Mouse (Mus musculus) gonadal fat pad, adult 2 months (tissue): ENCODE data around the gene Zc3h7b. TPM values are rescaled to one million over a fixed set of nuclear protein-coding genes. Genes with fewer than 3 reads are reported as not detected.
A peak's percentile ranks its signal among the peaks of the same experiment; 100 is the strongest.

Source experiments
- DNase-seq: peaks from one replicate; pipeline ENCODE4 v3.0.0-alpha.2; 2012; ENCODE audit warnings: low read depth
- polyA plus RNA-seq: library from polyadenylated mRNA; depleted of rRNA; stranded (reverse); fragments of >200 nt; gene quantifications from 2 replicates; pipeline ENCODE4 v1.2.3, GENCODE M21; 2012

The Zc3h7b gene
- polyA plus RNA-seq, 1 experiment: 30.6 TPM

DNA sequence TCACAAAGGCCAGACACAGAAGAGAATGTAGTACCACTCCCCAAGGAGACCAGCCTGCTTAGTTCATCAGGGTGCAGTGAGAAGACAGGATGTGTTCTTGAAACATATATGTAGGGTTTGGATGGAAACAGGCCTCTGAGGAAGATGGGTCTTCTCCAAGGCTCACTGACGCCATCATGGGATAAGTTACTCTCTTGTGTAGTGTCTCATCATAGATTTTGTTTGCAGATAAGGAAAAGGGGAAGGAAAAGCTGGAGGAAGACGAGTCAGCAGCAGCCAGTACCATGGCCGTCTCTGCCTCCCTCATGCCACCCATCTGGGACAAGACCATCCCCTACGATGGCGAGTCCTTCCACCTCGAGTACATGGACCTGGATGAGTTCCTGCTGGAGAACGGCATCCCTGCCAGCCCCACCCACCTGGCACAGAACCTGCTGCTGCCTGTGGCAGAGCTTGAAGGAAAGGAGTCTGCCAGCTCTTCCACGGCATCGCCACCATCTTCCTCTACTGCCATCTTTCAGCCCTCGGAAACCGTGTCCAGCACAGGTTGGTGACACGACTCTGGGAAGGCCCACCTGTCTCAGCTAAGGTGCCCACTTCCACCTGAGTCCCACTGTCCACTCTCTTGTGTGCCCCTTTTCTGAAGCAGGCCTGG, 70.0 kb downstream of the Zc3h7b start:
- no peak for DNase-seq

DNA sequence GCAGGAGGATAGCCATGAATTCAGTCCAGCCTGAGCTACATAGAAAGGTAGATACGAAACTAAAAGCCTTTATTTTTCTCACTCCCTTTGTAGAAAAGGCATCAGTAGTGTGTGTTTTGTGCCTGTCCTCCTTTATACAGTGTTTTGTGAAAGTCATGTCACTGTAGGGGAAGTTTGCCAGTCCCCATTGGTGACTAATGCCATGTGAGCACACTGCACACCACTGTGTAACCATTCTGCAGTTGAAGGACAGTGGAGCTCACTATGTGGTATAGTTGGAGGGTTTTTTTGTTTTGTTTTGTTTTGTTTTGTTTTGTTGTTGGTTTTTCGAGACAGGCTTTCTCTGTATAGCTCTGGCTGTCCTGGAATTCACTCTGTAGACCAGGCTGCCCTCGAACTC, 73.5 kb downstream of the Zc3h7b start:
- DNase-seq: no peak

DNA sequence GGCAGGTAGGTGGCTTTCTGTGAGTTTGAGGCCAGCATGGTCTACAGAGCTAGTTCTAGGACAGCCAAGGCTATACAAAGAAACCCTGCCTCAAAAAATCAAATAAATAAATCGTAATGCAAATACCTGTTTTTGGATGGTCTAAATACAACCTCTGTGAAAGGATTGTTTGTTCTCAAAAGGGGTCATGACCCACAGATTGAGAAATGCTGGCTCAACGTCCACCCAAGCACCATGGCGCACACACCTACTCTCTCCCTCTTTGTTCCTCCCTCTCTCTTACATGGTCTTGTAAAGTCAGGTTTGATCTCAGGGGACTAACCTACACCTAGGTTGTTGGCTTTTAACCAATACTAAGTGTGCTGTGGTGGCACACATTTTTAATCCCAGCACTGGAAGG, 77.8 kb downstream of the Zc3h7b start:
- DNase-seq: no peak

DNA sequence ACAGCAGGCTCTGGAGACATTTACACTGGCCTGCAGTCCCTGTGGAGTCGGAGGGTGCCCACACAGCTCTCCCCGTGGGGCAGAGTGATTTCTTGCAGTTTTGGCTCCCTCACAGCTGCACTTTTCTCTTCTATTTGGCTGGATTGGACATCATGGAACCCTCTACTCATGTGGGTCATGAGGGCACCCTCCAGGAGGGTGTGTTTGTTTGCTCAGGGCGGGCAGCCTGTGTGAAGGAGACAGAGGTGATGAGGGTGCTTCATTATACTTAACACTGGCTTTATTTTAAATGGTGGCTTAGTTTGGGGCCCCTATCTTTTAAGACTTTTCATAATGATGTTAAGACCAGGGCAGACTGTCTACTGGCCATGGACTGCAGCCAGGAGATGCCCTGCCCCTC, 80.0 kb downstream of the Zc3h7b start:
- no peak for DNase-seq

DNA sequence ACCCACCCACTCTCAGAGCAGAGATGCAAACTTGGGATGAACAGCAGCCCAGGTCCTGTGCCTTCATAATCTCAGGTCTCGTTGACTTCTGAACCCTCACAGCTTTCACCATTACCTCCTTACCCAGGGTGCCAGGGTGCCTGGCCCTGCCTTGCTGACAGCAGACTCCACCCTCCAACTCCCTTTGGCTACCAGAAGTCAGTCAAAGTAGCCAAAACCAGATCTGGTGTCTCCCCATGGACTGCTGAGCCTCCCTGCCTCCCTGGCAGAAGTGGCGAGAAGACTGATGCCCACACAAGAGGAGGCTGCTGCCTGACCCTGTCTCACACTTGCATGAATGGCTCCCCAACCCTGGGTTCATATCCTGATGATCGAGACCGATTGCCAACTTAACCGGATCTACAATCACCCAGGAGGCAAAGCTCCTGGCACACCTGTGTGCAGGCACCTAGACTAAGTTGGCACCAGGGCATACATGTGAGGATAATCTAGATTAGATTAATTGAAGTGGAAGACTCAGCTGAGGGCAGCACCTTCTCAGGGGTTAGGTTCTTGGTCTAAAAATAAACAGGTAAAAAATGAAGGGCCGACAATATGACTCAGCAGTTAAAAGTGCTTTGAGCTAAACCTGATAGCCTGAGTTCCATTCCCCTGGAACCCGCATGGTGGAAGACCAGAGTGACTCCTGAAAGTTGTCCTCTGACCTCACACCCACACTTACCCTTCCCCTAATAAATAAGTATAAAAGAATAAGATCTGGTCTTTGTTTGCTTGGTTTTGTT, 83.8 kb downstream of the Zc3h7b start:
- no peak for DNase-seq

DNA sequence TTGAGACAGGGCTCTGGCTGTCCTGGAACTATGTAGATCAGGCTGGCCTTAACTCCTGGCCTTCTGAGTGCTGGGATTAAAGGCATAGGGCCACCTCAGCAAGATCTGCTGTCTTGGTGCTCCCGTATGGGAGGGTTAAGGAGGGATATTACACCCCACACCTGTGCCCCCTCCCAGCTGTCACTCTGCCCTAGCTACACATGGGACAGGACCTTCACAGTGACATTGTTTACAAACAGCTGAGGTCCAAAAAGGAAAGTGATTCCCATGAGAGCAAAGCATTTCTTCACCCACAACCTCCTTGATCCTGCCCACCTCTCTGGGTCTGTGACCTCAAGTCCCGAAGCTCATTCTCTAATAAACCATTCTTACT, 84.3 kb downstream of the Zc3h7b start:
- DNase-seq: no peak

DNA sequence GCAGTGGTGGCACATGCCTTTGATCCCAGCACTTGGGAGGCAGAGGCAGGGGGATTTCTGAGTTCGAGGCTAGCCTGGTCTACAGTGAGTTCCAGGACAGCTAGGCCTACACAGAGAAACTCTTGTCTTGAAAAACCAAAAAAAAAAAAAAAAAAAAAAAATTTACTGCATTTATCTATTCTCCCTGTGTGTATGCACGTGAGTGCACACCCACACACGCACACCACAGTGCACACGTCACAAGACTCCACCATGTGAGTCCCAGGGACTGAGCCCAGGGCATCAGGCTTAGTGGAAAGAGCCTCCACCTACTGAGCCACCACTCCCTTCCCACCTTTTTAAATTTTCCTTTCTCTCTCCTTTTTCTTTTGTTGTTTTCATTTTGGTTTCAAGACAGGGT, 85.7 kb downstream of the Zc3h7b start:
- DNase-seq: no peak

DNA sequence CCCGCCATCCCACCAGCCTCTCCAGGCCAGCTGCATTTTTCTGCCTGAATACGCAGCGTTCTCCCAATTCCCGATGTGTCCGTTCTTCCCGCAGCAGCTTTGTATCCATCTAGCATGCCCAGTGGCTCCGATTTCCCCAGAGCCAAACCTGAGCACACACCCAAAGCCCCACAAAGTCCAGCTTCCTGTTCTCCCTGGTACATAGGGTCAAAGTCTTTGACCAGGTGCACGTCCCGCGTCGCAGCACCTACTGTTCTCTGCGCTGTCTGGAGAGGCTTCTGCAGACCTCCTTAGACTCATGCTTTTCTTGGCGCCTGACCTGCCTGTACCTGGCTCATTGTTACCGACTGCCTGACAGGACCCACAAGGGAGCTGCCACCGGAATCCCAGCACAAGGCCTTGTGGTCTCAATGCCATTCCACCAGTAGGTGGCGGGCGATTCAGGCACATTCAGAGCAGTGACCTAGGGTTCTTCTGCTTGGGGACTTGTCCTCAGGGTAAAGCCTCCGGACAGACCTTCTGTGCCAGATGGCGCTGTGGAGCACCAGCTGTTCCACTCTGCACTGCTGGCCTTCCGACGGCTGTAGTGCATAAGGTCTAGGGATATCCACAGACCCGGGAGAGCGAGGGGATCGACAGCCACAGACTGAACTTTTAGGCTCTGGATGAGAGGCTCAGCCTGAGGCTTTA, 86.4 kb downstream of the Zc3h7b start:
- DNase-seq: no peak

DNA sequence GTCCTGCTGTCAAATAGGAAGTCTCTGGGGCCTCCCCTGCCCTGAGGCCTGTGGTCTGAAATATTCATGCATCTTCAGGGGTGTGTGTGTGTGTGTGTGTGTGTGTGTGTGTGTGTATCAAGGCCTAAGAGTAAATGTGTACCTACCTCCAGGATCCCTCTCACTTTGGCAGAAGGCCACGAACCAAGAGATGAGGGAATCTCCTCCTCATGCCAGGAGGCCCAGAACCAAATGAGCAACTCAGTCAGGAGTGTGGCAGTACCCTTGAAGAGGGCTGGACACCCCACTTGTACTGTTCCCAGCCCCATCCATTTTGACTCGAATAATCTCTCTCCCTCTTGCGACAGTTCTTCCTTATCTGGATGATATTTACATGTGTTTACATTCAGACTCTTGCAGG, 87.4 kb downstream of the Zc3h7b start:
- DNase-seq: no peak

DNA sequence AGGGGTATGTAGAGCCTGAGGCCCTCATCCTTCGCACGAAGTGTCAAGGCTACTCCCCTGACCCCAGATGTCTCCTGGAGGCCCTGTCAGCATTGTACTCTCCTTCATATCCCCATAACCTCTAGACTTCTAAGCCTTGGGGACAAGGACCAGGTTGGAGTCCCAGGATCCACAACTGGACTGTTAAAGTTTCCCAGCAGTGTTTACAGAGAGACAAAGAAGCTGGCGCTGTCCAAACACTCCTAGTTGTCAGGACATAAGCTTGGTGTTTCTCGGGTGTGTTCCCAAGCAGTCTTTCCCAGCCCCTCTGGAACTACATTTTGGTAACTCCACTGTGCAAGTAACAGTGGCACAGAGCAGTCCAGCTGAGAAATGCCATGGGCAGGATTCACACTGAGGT, 88.6 kb downstream of the Zc3h7b start:
- DNase-seq: no peak

DNA sequence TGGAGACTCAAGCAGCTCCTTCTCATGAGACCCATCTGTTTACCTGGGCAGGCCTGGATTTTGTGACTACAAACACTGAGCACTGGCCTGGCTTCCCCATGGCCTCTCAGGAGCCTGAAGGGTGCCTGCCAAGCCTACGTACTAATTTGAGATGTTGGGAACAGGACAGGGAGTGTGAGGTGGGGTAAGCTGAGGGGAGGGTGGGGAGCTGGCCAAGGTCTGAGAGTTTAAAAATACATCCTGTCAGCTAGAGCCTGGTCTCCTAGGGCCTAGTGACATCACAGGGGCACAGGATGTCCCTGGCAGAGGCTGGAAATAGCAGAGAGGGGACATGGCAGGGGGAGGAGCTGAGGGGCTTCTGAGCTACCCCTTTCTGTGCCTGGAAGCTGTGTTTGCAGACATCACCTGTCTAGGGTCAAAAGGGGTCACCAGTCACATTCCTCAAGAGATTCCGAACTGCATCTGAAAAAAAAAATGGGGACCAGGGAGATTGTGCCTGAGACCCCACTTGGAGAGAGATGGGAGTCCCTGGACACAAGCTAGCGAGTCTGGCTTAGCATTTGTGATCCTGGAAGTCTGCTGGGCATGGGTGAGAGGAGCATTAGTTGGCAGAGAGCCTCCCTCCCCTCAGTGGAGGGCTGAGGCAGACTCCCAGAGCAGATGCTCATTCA, 89.4 kb downstream of the Zc3h7b start:
- no peak for DNase-seq

DNA sequence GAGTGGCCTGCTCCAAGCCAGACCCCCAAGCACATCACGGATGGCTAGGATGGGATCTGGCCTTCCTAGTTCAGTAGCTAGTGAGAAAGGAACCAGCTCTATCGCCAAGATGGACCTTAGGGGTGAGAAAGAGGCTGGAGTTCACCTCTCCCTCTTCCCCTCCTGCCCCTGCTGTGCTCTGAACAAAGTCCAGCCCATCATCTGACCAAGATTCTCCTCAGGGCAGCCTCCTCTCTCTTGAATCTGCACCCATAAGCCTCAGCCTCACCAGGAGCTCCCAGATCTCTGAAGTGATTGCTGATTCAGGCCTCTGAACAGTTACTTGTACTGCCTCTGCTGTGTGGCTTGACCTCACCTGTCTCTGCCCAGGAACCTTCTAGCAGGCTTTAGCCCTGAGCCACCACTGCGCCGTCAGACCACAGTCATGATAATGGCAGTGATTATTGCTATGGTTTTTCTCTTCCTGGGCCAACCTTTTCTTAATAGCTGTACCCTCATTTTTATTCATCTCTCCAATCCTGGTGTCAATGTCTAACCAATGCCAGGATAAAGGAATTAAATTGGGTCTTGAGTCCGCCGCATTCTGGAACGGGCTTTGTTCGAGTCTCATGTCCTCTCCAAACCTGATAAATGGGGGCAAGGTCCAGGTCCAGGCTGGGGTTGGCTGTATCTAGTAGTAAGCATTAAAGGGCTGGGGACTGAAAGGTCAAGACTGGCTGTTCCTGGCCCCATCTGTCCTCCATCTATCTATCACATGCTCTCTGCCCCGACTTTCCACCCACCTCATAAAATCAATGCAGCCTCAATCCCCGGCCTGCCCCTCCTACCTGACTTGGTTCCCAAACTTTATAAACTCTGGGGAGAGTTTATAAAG, 90.4 kb downstream of the Zc3h7b start:
- DNase-seq: no peak

DNA sequence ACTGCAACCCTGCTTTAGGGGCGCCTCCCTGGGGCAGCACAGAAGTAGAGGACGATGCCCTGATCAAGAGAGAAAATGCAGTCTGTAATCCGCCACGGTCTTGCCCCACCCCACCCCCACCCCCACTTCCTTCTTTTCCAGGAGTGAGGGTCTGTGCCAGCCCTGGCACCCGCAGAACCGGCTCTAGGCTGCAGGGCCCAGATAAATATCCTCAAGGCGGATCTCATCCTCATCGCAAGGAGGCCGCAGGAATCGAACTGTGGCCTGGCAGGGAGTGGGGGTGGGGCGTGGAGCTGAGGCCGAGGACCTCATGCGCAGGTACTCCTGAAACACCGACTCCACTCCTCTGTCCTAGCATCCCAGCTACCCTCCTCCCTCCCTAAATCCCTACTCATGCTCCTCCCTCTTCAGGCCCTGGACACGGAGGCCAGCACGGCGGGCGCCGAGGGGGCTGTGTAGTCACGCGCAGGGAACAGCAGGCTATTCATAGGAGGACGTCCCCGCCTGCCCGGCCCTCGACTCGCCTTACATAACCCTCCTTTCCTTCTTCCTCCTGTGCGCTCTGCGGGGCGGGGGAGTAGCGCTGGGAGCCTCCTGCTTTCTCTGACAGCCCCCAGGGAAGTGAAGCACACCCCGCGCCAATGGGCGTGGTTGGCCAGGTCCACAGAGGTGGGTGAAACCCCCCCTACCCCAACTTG, 91.4 kb downstream of the Zc3h7b start:
- DNase-seq: no peak

DNA sequence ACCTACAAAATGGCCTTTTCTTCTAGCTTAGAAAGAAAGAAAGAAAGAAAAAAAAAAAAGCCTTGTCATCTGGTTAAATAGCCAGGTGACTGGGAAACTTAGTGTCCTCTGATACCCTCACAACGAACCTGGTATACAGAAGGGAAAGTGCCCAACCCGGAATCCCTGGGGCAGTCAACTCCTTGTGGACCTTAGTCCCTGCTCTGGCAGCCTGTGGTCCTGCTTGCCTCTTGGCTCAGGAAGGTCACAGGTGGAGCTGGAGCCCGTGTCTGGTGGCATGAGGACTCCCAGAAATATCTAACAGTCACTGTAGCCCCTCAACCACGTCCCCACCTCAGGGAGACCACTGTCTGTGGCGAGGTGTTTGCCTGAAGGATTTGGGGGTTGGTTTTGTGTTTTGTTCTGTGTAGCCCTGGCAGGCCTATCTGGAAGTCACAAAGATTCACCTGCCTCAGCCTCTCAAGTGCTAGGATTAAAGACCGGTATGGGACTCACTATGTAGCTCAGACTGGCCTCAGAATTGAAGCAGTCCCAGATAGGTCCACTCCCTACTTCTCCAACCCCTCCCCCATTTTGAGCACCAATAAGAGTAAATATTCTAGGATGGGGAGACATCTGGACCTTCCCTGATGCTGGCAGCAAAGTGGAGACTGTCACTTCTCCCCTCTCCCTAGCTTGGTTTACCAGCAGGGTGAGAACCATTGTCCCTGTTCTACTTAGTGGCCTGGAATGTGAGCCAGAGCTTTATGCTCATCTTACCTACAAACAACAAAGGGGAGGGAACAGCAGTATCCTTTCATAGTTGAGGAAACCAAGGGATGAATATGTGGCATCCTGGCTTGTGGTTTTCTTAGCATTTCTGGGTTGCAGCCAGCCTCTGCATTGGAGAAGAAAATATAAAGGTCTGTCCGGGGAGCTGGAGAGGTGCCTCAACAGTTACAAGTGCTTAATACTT, 92.4 kb downstream of the Zc3h7b start:
- no peak for DNase-seq

DNA sequence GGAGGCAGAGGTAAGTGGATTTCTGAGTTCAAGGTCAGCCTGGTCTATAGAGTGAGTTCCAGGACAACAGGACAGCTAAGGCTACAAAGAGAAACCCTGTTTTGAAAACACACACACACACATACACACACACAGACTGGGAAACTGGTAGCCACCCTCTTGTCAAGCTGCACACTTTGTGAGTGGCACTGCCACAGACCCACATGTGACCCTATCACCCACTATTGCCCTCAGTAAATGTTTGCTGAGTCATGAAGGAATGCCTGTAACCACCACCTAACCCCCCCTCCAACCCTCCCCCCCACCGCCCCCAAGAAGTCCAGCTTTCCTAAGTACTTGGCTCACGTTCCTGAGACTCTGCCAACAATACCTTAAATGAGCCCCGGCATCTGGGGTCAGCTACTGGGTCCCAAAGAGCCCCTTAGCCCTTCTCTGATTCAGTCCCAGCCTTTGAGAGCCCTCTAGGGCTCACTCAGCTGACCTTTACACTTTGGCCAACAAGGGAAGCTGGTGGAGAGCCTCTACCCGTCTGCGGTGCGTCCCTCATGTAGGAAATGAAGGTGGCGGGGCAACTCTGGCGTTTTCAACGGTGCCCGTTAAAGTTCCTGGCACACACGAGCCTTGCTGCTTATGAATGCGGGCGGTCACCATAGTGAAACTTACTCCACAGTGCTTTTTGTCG, 93.8 kb downstream of the Zc3h7b start:
- no peak for DNase-seq

DNA sequence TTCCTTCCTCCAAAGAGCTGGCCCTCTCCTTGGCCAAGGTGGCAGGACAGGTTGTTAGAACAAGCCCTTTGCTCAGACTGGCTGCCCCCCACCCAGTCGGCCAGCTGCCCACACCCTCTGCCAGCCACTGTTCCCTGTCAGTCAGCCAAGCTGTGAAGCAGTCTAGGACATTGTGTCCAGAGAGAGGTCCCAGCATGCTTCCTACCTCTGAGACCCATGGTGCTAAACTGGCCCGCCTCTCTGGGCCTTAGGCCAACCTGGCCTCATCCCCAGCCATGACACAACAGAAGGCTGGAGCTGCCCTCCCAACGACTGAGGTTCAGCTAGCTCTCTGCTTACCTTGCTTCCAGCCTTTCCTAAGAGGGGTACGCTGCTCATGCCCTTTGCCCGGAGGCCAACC, 94.8 kb downstream of the Zc3h7b start:
- DNase-seq: peak; percentile 97

DNA sequence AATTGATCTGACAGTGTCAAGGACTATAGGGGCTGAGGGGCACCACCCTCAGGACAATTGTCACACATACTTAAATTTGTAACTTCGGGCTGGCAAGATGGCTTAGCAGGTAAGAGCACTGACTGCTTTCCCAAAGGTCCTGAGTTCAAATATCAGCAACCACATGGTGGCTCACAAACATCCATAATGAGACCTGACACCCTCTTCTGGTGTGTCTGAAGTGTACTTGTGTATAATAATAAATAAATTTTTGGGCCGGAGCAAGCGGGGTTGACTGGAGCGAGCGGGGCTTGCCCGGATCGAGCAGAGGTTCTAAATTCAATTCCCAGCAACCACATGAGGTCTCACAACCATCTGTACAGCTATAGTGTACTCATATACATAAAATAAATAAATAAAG, 95.4 kb downstream of the Zc3h7b start:
- no peak for DNase-seq

DNA sequence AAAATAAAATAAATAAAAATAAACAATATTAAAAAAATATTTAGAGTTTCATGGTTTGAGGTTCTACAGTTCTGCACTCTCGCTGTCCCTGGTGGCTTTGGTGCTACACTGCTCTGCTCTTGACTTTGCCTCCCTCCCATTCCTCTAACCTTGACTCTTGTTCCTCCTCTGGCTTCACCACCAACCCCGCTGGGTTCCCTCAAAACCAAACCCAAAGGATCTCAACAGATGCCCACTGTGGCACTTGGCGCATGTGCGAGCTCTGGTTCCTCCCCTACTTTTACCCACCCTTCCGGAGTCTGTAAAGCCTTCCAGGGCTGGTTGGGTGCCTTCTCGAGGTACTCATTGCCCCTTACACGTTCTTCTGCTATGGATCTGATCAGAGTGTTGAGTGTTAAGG, 97.4 kb downstream of the Zc3h7b start:
- no peak for DNase-seq

DNA sequence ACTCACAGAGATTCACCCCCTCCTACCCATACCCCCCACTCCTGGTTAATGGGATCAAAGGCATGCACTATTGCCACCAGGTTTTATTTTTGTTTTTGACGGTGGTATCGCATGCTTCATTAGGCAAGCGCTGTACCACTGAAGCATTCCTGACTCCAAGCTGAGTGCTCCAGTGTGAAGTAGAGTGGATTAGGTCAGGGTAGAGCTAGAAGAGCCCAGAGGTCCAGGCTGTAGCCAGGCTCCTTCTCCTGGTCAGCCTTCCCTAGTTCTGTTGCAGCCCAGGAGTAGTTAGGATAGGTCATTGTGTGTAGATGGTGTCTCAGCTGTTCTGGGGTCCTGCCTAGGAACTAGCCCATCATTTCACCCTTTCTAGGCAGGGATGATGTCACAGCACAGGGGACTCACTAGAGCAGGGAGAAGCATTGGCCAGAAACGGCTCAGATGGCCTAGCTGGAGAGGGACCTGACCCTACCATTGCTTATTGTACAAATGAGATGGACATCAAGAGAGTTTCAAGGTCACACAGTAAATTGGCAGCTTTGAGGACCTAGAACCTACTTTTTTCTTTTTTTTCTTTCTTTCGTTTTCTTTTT, 100.3 kb downstream of the Zc3h7b start:
- DNase-seq: no peak
